Mouse (Mus musculus) G1E (cell line): ENCODE measurements around the gene Grik1.

ENCODE experiments used
- CTCF ChIP-seq: IDR thresholded peaks from 2 replicates; pipeline ENCODE4 v1.5.1; 2012; ENCODE audit warnings: low read depth, low read length, inconsistent platforms, mixed read lengths
- GATA1 ChIP-seq: IDR thresholded peaks from 2 replicates; pipeline ENCODE4 v1.6.1; 2012; ENCODE audit warnings: borderline replicate concordance, low read length, inconsistent platforms, mixed read lengths

- TF ChIP-seq CTCF = no peak
- no peak for TF ChIP-seq GATA1
Observed at GRCm38 (mm10) chr16:88249825-88250224, 40.2 kb downstream of the Grik1 start.
